Comparison of ENCODE assay signal across 38 mouse cellular contexts in genomic region chr9:87146400-87146799, GRCm38 (mm10). TPM values are rescaled to one million over a fixed set of nuclear protein-coding genes. Genes with fewer than 3 reads are reported as not detected.
"Had no signal": no experiment of that assay in that cellular context is flagged by ENCODE, and none has a peak within 500 bp of the region (broad histone marks: within the 10 kb centered on the region; RNA-seq: fewer than 3 reads in every experiment).

No protein-coding gene starts in this region.

- H3K4me2 ChIP-seq: heart, embryonic 11.5 days; heart, embryonic 12.5 days; heart, embryonic 13.5 days; heart, embryonic 15.5 days; hindbrain, embryonic 12.5 days; intestine, embryonic 15.5 days; kidney, embryonic 15.5 days had no signal

- H3K36me3 ChIP-seq: heart, embryonic 10.5 days; heart, embryonic 12.5 days; heart, embryonic 13.5 days; heart, embryonic 15.5 days; hindbrain, embryonic 10.5 days; hindbrain, embryonic 12.5 days; hindbrain, embryonic 13.5 days; hindbrain, embryonic 15.5 days; intestine, embryonic 15.5 days; kidney, embryonic 15.5 days had no signal

- H3K4me3 ChIP-seq: heart, embryonic 10.5 days; heart, embryonic 12.5 days; heart, embryonic 13.5 days; heart, embryonic 15.5 days; hindbrain, embryonic 10.5 days; hindbrain, embryonic 12.5 days; hindbrain, embryonic 13.5 days; intestine, embryonic 15.5 days; kidney, embryonic 15.5 days; layer of hippocampus, adult 2 months had no signal

- ATAC-seq: hindbrain, embryonic 16.5 days; hindbrain, postnatal 0 days; inflammation-experienced regulatory T-cells, adult 6 months; intestine, embryonic 15.5 days; intestine, embryonic 16.5 days; intestine, postnatal 0 days had no signal

- H3K9me3 ChIP-seq: heart, embryonic 10.5 days; heart, embryonic 12.5 days; heart, embryonic 13.5 days; heart, embryonic 15.5 days; hindbrain, embryonic 10.5 days; hindbrain, embryonic 12.5 days; hindbrain, embryonic 13.5 days; hindbrain, embryonic 15.5 days; intestine, embryonic 15.5 days; kidney, embryonic 15.5 days had no signal

- DNase-seq: heart, postnatal 10 days; heart, postnatal 14 days; heart, postnatal 36 days; heart, postnatal 4 days; kidney, adult 11 months; kidney, adult 18-20 months; kidney, adult 2 months; kidney, adult 8-10 months; kidney, adult 9 months; kidney, postnatal 10 days; kidney, postnatal 14 days; kidney, postnatal 25 days; kidney, postnatal 36 days; kidney, postnatal 4 days; layer of hippocampus, adult 9-11 months; layer of hippocampus, postnatal 36 days had no signal

- H3K9ac ChIP-seq: heart, embryonic 12.5 days; heart, embryonic 13.5 days; heart, embryonic 15.5 days; hindbrain, embryonic 12.5 days; hindbrain, embryonic 13.5 days; hindbrain, embryonic 14.5 days; hindbrain, embryonic 15.5 days; intestine, embryonic 15.5 days; kidney, embryonic 15.5 days had no signal

- H3K27ac ChIP-seq: heart, embryonic 10.5 days; heart, embryonic 13.5 days; heart, embryonic 15.5 days; hindbrain, embryonic 10.5 days; hindbrain, embryonic 12.5 days; hindbrain, embryonic 13.5 days; hindbrain, embryonic 14.5 days; hindbrain, embryonic 15.5 days; hindbrain, postnatal 0 days; intestine, embryonic 15.5 days; kidney, embryonic 15.5 days; kidney, postnatal 0 days; layer of hippocampus, adult 2 months had no signal

RNA-seq across cellular contexts. Expression of gene Mrap2, which starts 2.3 kb away (rescaled TPM):
- total RNA-seq: hematopoietic stem cell, adult 5-6 weeks had no signal
- polyA plus RNA-seq: heart, embryonic 10.5 days; heart, embryonic 11.5 days; heart, embryonic 12.5 days; heart, embryonic 13.5 days; heart, embryonic 15.5 days; heart, postnatal 0 days; hindbrain, embryonic 10.5 days; kidney, embryonic 14.5 days had no signal
